Mouse (Mus musculus) midbrain, postnatal 0 days (tissue): ENCODE data around the gene Gm48552. TPM values are rescaled to one million over a fixed set of nuclear protein-coding genes. Genes with fewer than 3 reads are reported as not detected.

ENCODE experiments used
- ATAC-seq: fragments of 200-750 bp; cut with Nextera tagmentation; 2 replicates; pipeline ENCODE4 v1.8.0; 2017; ENCODE audit warnings: moderate number of reproducible peaks, mild to moderate bottlenecking, moderate TSS enrichment, moderate library complexity; ENCODE audit not compliant: low FRiP score
- DNase-seq: peaks from one replicate; pipeline ENCODE4 v3.0.0-alpha.2; 2015; ENCODE audit warnings: low spot score
- H3K27ac ChIP-seq: fragments of 300-500 bp; sonication (generic); 2 replicates; pipeline ENCODE4 v1.5.1; 2014; ENCODE audit warnings: low read depth, mild to moderate bottlenecking, low read length, mixed read lengths
- H3K27me3 ChIP-seq: fragments of 300-500 bp; sonication (generic); 2 replicates; pipeline ENCODE4 v1.6.1; 2014; ENCODE audit warnings: low read length, control low read depth, mixed read lengths; ENCODE audit not compliant: insufficient read depth
- H3K36me3 ChIP-seq: fragments of 300-500 bp; sonication (generic); 2 replicates; pipeline ENCODE4 v1.6.1; 2014; ENCODE audit warnings: low read length, control low read depth, mixed read lengths; ENCODE audit not compliant: insufficient read depth
- H3K4me1 ChIP-seq: fragments of 300-500 bp; sonication (generic); 2 replicates; pipeline ENCODE4 v1.6.1; 2014; ENCODE audit warnings: mild to moderate bottlenecking, control low read depth, antibody characterized with exemption, low read length, mixed read lengths; ENCODE audit not compliant: insufficient read depth
- H3K4me2 ChIP-seq: fragments of 300-500 bp; sonication (generic); 2 replicates; pipeline ENCODE4 v1.6.1; 2014; ENCODE audit warnings: low read depth, mild to moderate bottlenecking, low read length, mixed read lengths; ENCODE audit not compliant: poor library complexity, severe bottlenecking
- H3K4me3 ChIP-seq: fragments of 300-500 bp; sonication (generic); 2 replicates; pipeline ENCODE4 v1.5.1; 2014; ENCODE audit warnings: low read depth, mild to moderate bottlenecking, low read length, moderate library complexity
- H3K9ac ChIP-seq: fragments of 300-500 bp; sonication (generic); replicated peaks from 2 replicates; pipeline ENCODE4 v1.6.1; 2014; ENCODE audit warnings: mild to moderate bottlenecking, low read length, moderate library complexity, mixed read lengths; ENCODE audit not compliant: poor library complexity, severe bottlenecking
- H3K9me3 ChIP-seq: fragments of 300-500 bp; sonication (generic); 2 replicates; pipeline ENCODE4 v1.6.1; 2016; ENCODE audit warnings: low read length, control low read depth
- CTCF ChIP-seq: IDR thresholded peaks from 2 replicates; pipeline ENCODE4 v1.5.1; 2016; ENCODE audit warnings: antibody characterized with exemption, mild to moderate bottlenecking
- WGBS: fragments of 180-500 bp; shearing (Covaris S2); extraction: QIAGEN DNeasy Blood & Tissue Kit; methylation state at CpG from one replicate; pipeline ENCODE4 v1.1.7; 2014; 5-methylcytosine and 5-hydroxymethylcytosine counted together
- polyA plus RNA-seq: library from polyadenylated mRNA; unstranded; fragments of >200 nt; fragmentation: Nextera tagmentation; extraction: Ambion mirVana; gene quantifications from 2 replicates; pipeline ENCODE4 v1.2.1, GENCODE M21; 2015
- total RNA-seq: library from RNA; depleted of rRNA; stranded (reverse); fragments of >200 nt; gene quantifications from 2 replicates; pipeline ENCODE4 v1.2.3, GENCODE M21; 2014

Gm48552 gene
- total and polyA plus RNA-seq, 2 experiments from 2014 or later, result 1.6 to 6.6 TPM

DNA sequence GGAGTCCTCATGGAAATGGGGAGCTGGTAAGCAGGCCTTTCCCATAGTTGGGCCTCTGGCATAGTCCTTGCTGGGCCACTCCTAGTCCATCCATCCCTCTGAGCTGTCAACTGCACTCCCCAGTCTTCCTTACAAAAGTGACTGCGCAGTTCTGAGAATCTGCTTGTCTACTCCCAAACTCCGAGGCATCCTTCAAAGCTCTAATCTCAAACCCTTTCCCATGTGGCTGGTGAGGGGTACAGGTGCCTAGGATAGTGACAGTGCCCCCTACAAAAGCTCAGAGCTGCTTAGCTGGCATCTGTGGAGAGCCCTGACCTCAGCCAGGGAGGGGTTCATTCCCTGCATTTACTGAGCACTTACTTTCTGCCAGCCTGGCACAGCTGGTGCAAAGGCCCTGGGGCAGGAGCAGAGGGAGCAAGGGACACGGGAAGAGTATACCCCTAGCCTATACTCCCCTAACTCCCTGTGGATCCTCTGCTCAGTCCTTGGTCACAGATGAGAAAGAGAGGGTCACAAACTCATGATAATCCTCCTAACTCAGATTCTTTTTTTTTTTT, 33.9 kb downstream of the Gm48552 start:
- H3K4me1 ChIP-seq, result peaks cover 7% of the 10 kb centered on the region; the same call in 1 of the 2 replicates
- WGBS, result 86% methylated on average over 3 of the region's 3 CpGs

DNA sequence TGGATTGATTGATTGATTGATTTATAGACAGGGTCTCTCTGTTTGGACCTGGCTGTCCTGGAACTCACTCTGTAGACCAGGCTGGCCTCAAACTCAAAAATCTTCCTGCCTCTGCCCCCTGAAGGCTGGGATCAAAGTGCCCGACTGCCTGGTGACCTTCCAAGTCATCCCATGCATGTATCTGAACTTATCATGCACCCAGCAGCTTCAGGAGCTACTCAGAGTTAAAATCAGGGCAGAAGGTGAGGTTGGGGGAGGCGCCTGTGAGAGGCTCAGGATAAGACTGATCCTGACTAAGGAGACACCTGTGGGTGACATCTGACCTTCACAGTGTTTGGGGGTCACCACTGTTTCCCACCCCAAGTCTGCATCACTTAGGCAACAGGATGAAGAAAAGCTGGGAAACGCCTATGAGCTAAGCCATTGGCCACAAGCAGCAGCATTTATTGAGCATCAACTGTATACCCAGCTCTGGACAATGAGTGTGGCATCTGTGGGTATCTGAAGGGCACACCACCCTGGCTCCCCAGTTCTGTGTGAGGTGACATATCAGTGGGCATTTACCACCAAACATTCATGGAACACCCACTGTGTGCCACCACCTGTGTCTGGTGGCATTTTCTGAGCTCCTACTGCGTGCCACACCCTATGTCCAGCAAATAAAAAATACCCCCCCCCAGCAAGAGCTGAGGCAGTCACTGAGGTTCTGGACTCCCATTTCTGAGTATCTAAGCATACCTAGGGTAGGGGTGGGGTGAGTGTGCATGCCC, 34.9 kb downstream of the Gm48552 start:
- Histone ChIP-seq H3K36me3 (0 out of 2 replicates have a peak, but pooled peaks cover 8% of the 10 kb centered on the region), H3K27me3 (no peaks in the 10 kb centered on the region), H3K4me1 (peaks cover 7% of the 10 kb centered on the region; the same call in 1 of the 2 replicates), H3K9me3 (no peaks in the 10 kb centered on the region), H3K27ac (no peak overlapping the region), H3K9ac (peak overlapping the region; percentile 5; the same call in 1 of the 2 replicates), H3K4me2 (no peak overlapping the region), H3K4me3 (no peak overlapping the region)
- no peak for TF ChIP-seq CTCF
- ATAC-seq, result no peak
- no peak for DNase-seq
- 80% methylated on average over 4 of the region's 4 CpGs for WGBS

More for the DNA sequence above, 33.9 kb downstream of the Gm48552 start:
- Histone ChIP-seq H3K36me3 (0 out of 2 replicates have a peak, but pooled peaks cover 11% of the 10 kb centered on the region), H3K4me3 (no peak overlapping the region), H3K27me3 (no peaks in the 10 kb centered on the region), H3K4me2 (no peak overlapping the region), H3K27ac (no peak overlapping the region), H3K9ac (no peak overlapping the region), H3K9me3 (no peaks in the 10 kb centered on the region)
- no peak for TF ChIP-seq CTCF
- no peak for DNase-seq
- ATAC-seq, result no peak

DNA sequence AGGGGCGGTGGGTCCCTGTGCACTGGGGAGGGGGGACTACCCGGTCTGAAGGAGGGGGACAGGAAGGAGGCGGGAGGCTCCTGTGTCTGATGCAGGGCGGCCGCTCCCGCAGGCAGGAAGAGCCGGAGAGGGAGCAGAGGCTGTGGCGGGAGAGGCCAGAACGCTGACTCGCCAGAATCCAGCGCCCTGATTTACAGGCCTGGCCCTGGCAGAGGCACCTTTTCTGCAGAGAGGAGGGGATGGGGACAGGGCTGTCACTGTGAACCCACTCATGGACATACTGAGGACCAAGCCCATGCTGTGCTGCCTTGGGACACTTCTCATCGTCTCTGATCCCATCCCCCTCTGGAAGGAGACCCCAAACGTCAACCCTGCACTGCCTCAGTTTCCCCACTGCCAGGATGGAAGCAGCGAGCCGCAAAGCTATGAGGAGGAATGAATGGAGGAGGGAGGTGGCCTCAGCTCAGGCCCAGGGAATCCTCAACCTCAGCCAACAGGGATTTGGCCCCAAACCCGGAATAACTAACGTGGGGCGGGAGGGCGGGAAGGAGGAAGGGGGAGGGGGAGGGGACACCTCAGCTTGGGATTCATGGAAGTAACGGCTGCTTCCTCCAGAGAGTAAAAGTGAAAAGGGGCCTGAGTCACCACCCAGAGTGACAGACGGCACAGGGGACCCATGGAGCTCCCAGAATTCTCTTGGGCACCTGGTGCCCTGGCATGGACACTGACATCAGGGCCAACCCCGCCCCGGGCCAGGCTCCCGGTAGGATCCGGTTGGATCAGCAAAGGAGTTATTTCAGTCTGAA, 35.6 kb downstream of the Gm48552 start:
- TF ChIP-seq CTCF, result no peak
- Histone ChIP-seq H3K4me1 (peaks cover 12% of the 10 kb centered on the region; the same call in 1 of the 2 replicates), H3K27me3 (no peaks in the 10 kb centered on the region), H3K4me3 (no peak overlapping the region), H3K36me3 (0 out of 2 replicates have a peak, but pooled peaks cover 8% of the 10 kb centered on the region), H3K4me2 (no peak overlapping the region), H3K9me3 (no peaks in the 10 kb centered on the region), H3K9ac (peak overlapping the region; percentile 5; the same call in 1 of the 2 replicates), H3K27ac (no peak overlapping the region)
- ATAC-seq, result no peak
- DNase-seq, result no peak
- 13% methylated on average over 23 of the region's 25 CpGs for WGBS

DNA sequence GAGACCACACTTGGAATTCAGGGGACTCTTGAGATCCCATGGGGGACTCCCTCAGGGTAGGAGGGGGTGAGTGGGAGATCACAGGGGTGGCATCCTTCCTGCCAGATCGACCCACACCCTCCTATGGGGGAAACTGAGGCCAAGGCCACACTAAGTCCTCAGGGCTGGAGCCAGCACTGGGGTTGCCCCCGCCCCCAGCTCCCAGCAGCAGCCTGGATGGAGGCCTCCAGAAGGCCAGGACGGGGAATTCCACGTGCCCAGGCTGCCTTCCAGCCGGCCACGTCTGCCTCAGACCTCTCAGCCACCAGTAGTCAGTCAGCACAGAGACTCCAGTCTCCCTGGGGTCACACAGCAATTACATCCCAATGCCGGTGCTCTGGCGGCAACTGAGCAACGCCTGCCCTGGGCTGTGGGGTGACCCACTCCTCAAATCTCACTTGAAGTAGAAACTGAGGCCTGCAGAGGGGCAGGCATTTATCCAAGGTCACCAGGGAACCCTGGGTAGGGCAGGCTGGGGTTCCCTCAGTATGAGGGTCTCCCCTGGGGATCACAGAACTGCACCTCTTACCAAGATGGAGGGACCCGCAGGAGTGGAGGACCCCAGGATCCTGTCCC, 36.5 kb downstream of the Gm48552 start:
- Histone ChIP-seq H3K9me3 (no peaks in the 10 kb centered on the region), H3K27me3 (no peaks in the 10 kb centered on the region), H3K9ac (no peak overlapping the region), H3K27ac (no peak overlapping the region), H3K4me2 (peak overlapping the region; percentile 88; the same call in 1 of the 2 replicates), H3K4me1 (peaks cover 15% of the 10 kb centered on the region; the same call in 1 of the 2 replicates), H3K36me3 (0 out of 2 replicates have a peak, but pooled peaks cover 2% of the 10 kb centered on the region), H3K4me3 (no peak overlapping the region)
- ATAC-seq, result no peak
- WGBS, result 38% methylated on average over 10 of the region's 10 CpGs
- no peak for TF ChIP-seq CTCF
- DNase-seq, result no peak

DNA sequence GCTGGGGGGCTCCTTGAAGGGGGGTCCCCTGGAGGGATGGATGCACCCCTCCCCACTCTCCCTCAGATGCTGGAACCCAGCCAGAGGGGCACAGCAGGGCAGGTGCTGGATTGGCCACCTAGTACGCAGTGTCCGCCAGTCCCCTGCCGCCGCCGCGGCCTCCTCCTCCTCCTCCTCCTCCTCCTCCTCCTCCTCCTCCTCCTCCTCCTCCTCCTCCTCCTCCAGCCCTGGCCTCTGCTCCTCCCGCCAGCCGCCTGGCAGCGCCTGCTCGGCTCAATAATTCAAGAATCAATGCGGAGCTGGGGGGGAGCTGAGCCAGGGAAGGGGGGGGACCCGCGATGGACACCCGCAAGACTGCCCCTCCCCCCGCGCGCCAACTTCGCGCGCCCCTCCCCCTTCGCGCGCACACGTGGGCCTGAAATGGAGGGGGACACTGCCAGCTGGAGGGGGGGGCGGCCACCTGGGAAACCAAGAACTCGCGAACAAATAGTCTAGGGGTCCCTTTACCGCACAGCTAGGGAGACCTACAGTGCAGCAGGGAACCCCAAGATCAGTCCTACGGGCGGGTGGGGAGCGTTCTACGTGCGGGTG, 37.4 kb downstream of the Gm48552 start:
- Histone ChIP-seq H3K4me2 (peak overlapping the region; percentile 88), H3K4me1 (peaks cover 17% of the 10 kb centered on the region; the same call in 1 of the 2 replicates), H3K36me3 (no peaks in the 10 kb centered on the region), H3K27me3 (no peaks in the 10 kb centered on the region), H3K4me3 (peak overlapping the region; percentile 40), H3K9me3 (no peaks in the 10 kb centered on the region), H3K9ac (peak overlapping the region; percentile 46), H3K27ac (no peak overlapping the region)
- DNase-seq, result no peak
- WGBS, result 1% methylated on average over 21 of the region's 33 CpGs
- no peak for ATAC-seq
- no peak for TF ChIP-seq CTCF
